Mouse (Mus musculus): Measurements from ENCODE around the gene Yipf6. TPM values are rescaled to one million over a fixed set of nuclear protein-coding genes. Genes with fewer than 3 reads are reported as not detected.

Gene Yipf6
- 21.2 and 22.3 TPM in 2 replicates for polyA plus RNA-seq (2015; fragmentation: Nextera tagmentation; extraction: Ambion mirVana)

GRCm38 (mm10) chrX:98936101-98936500 is at the start of gene Yipf6:
Yipf6 (plus strand) TSS chrX:98936316.
- 65% methylated on average over 3 of the region's 3 CpGs for WGBS

GRCm38 (mm10) chrX:98890072-98890405 is 46.1 kb upstream of the Yipf6 start:
- H3K27ac ChIP-seq, result peak overlapping the region; percentile 70
- no peaks in the 10 kb centered on the region for H3K36me3 ChIP-seq (ENCODE audit: insufficient read depth, low read length)
- H3K4me2 ChIP-seq (ENCODE audit: low read length), result peak overlapping the region; percentile 63
- no peak for TF ChIP-seq CTCF (IDR thresholded peaks at IDR 0.05; ENCODE audit: low read depth)
- peak overlapping the region; percentile 57 for H3K4me3 ChIP-seq (replicated peaks; ENCODE audit: low read depth, low read length)
- ATAC-seq (replicated peaks; ENCODE audit: low FRiP score, low read depth), result no peak; the same call in 1 of the 2 replicates
- H3K9me3 ChIP-seq (replicated peaks; ENCODE audit: low read length), result no peaks in the 10 kb centered on the region
- H3K27me3 ChIP-seq (ENCODE audit: insufficient read depth, low read length), result no peaks in the 10 kb centered on the region
- peak overlapping the region; percentile 52 for H3K9ac ChIP-seq (ENCODE audit: low read depth, low read length)
- no peaks in the 10 kb centered on the region for H3K4me1 ChIP-seq (replicated peaks; ENCODE audit: insufficient read depth, low read length)
- 23% methylated on average over 14 of the region's 14 CpGs for WGBS
- DNase-seq (ENCODE audit: low spot score), result no peak

More at GRCm38 (mm10) chrX:98936101-98936500, at the start of gene Yipf6:
- ATAC-seq (replicated peaks; ENCODE audit: low FRiP score, low read depth), result no peak
- H3K9ac ChIP-seq (ENCODE audit: low read depth, low read length), result peak within 1 kb of the TSS; percentile 61
- DNase-seq (ENCODE audit: low spot score), result no peak
- no peaks in the 10 kb centered on the region for H3K4me1 ChIP-seq (replicated peaks; ENCODE audit: insufficient read depth, low read length)
- peak within 1 kb of the TSS; percentile 51 for H3K4me2 ChIP-seq (ENCODE audit: low read length)
- no peaks in the 10 kb centered on the region for H3K36me3 ChIP-seq (ENCODE audit: insufficient read depth, low read length)
- no peaks in the 10 kb centered on the region for H3K27me3 ChIP-seq (ENCODE audit: insufficient read depth, low read length)
- H3K4me3 ChIP-seq (replicated peaks; ENCODE audit: low read depth, low read length), result peak within 1 kb of the TSS; percentile 46
- TF ChIP-seq CTCF (IDR thresholded peaks at IDR 0.05; ENCODE audit: low read depth), result no peak
- no peaks in the 10 kb centered on the region for H3K9me3 ChIP-seq (replicated peaks; ENCODE audit: low read length)
- H3K27ac ChIP-seq, result peak within 1 kb of the TSS; percentile 90

DNA sequence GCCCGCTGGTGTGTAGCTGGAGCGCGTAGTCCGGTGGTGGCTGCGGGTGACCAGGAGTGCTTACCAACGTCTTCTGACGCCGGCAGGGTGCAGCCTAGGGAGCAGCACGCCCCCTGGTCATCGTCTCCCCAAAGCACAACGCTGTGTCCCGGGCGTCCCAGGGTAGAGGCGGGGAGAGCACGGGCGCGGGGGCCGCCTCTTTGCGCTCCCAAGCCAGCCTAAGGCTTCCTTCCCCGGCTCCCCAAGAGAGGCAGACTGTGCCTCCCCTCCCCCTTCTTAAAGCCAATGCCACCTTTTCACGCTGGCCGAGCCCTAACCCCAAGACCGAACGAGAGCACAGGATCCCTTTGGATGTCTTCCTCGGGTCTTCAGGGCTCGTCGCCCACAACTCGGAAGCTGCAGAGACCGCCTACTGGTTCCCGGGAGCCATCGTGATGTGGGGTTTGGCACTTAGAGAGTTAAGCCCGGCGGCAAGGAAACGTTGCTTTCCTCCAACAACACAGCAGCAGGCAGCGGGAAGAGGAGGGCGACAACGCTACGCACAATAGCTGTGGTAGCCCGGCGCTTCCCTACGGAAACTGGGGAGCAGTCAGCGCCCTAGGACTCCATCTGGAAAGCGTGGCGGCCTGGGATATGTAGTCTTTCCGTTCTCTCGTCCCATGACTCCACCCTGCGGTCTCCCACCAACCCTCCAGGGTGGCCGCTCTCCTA is 45.6 kb upstream of the Yipf6 start, which contains the start of gene Ophn1:
Gene Ophn1, minus strand, starts transcription at position 620 of the 711 bp plus-strand sequence.
- H3K27me3 ChIP-seq (ENCODE audit: insufficient read depth, low read length), result no peaks in the 10 kb centered on the region
- H3K36me3 ChIP-seq (ENCODE audit: insufficient read depth, low read length), result no peaks in the 10 kb centered on the region
- peak within 1 kb of the TSS; percentile 52 for H3K9ac ChIP-seq (ENCODE audit: low read depth, low read length)
- H3K9me3 ChIP-seq (replicated peaks; ENCODE audit: low read length), result no peaks in the 10 kb centered on the region
- peak; percentile 17; the same call in 1 of the 2 replicates for TF ChIP-seq CTCF (IDR thresholded peaks at IDR 0.05; ENCODE audit: low read depth)
- peak within 1 kb of the TSS; percentile 70 for H3K27ac ChIP-seq
- no peaks in the 10 kb centered on the region for H3K4me1 ChIP-seq (replicated peaks; ENCODE audit: insufficient read depth, low read length)
- 15% methylated on average over 47 of the region's 48 CpGs for WGBS
- peak within 1 kb of the TSS; percentile 57 for H3K4me3 ChIP-seq (replicated peaks; ENCODE audit: low read depth, low read length)
- DNase-seq (ENCODE audit: low spot score) (peak; percentile 86), ATAC-seq (replicated peaks; ENCODE audit: low FRiP score, low read depth) (peak; percentile 90)
- peak within 1 kb of the TSS; percentile 63 for H3K4me2 ChIP-seq (ENCODE audit: low read length)

DNA sequence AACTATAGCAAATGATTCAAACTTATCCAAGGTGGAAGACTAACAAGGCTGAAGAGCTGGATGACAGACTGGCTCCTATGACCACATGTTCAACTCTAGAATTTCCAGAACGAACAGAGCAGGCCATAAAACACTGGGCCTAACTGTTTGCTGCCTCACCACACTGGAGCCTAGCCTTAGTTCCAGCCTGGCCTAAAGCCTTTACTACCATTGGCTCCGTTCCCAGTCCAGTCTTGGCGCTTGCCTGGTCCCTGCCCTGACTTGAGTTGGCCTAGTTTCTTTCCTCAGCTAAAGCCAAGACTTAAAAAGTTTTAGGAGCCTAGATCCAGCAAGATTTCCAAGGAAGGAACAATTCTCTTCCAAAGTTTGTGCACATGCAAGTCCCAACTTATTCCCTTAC is 37.8 kb upstream of the Yipf6 start:
- Histone ChIP-seq H3K4me1 (replicated peaks; ENCODE audit: insufficient read depth, low read length) (no peaks in the 10 kb centered on the region), H3K4me2 (ENCODE audit: low read length) (no peak overlapping the region), H3K9me3 (replicated peaks; ENCODE audit: low read length) (no peaks in the 10 kb centered on the region), H3K27me3 (ENCODE audit: insufficient read depth, low read length) (no peaks in the 10 kb centered on the region), H3K9ac (ENCODE audit: low read depth, low read length) (no peak overlapping the region), H3K36me3 (ENCODE audit: insufficient read depth, low read length) (no peaks in the 10 kb centered on the region), H3K4me3 (replicated peaks; ENCODE audit: low read depth, low read length) (no peak overlapping the region), H3K27ac (no peak overlapping the region)
- ATAC-seq (replicated peaks; ENCODE audit: low FRiP score, low read depth) (no peak), DNase-seq (ENCODE audit: low spot score) (no peak)
- TF ChIP-seq CTCF (IDR thresholded peaks at IDR 0.05; ENCODE audit: low read depth), result no peak
- 62% methylated on average over 3 of the region's 3 CpGs for WGBS

DNA sequence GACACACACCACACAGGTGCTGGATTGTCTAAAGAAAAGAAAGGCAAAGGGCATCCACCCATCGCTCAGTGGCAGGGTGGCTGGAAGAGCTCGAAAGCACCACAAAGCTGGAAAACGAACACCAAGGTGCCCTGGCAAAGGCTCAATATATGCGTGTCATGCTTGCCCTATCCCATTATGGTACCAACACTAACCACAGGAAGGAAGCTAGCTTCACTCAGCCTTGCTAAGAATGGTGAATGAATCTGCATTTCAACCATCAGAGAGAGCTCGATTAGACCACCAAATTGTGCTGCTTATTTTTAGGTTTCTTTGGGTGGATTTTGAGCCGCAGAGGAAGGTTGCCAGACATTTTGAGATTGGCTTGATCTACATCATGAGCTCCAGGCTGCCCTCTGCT is 31.9 kb upstream of the Yipf6 start:
- 81% methylated on average over 6 of the region's 6 CpGs for WGBS
- ATAC-seq (replicated peaks; ENCODE audit: low FRiP score, low read depth) (no peak), DNase-seq (ENCODE audit: low spot score) (no peak)
- H3K27me3 ChIP-seq (ENCODE audit: insufficient read depth, low read length), result no peaks in the 10 kb centered on the region
- no peaks in the 10 kb centered on the region for H3K36me3 ChIP-seq (ENCODE audit: insufficient read depth, low read length)
- H3K9me3 ChIP-seq (replicated peaks; ENCODE audit: low read length), result no peaks in the 10 kb centered on the region
- no peak overlapping the region for H3K4me3 ChIP-seq (replicated peaks; ENCODE audit: low read depth, low read length)
- no peak overlapping the region for H3K4me2 ChIP-seq (ENCODE audit: low read length)
- H3K4me1 ChIP-seq (replicated peaks; ENCODE audit: insufficient read depth, low read length), result no peaks in the 10 kb centered on the region
- no peak overlapping the region for H3K27ac ChIP-seq
- no peak overlapping the region for H3K9ac ChIP-seq (ENCODE audit: low read depth, low read length)
- TF ChIP-seq CTCF (IDR thresholded peaks at IDR 0.05; ENCODE audit: low read depth), result no peak

- no peaks in the 10 kb centered on the region for H3K9me3 ChIP-seq (replicated peaks; ENCODE audit: low read length)
- no peak for DNase-seq (ENCODE audit: low spot score)
- H3K9ac ChIP-seq (ENCODE audit: low read depth, low read length), result no peak overlapping the region
- no peak overlapping the region for H3K4me2 ChIP-seq (ENCODE audit: low read length)
- H3K27ac ChIP-seq, result no peak overlapping the region
- no peaks in the 10 kb centered on the region for H3K27me3 ChIP-seq (ENCODE audit: insufficient read depth, low read length)
- ATAC-seq (replicated peaks; ENCODE audit: low FRiP score, low read depth), result no peak
- H3K4me3 ChIP-seq (replicated peaks; ENCODE audit: low read depth, low read length), result no peak overlapping the region
- WGBS, result 63% methylated on average over 1 of the region's 1 CpGs
- TF ChIP-seq CTCF (IDR thresholded peaks at IDR 0.05; ENCODE audit: low read depth), result no peak
- H3K4me1 ChIP-seq (replicated peaks; ENCODE audit: insufficient read depth, low read length), result no peaks in the 10 kb centered on the region
- no peaks in the 10 kb centered on the region for H3K36me3 ChIP-seq (ENCODE audit: insufficient read depth, low read length)
Observed at GRCm38 (mm10) chrX:98908910-98909309, 27.2 kb upstream of the Yipf6 start.

Data from kidney, postnatal 0 days (tissue).